Mouse (Mus musculus): ENCODE data around the gene Mmp15. TPM values are rescaled to one million over a fixed set of nuclear protein-coding genes. Genes with fewer than 3 reads are reported as not detected.

Gene Mmp15
- total RNA-seq, 1 experiment from 2014 or later, result 0.94 TPM

GRCm38 (mm10) chr8:95391101-95391500, 39.0 kb downstream of the Mmp15 start:
- ATAC-seq (replicated peaks in 1 of 2; ENCODE audit: insufficient read depth in 1 of 2, low FRiP score in 2 of 2, low TSS enrichment in 1 of 2, low read depth in 1 of 2, poor library complexity in 2 of 2, severe bottlenecking in 2 of 2), result no peak

GRCm38 (mm10) chr8:95392604-95393003, 40.5 kb downstream of the Mmp15 start:
- peak; percentile 5 to 24; a peak in 1 of 4 replicates for ATAC-seq (replicated peaks in 1 of 2; ENCODE audit: insufficient read depth in 1 of 2, low FRiP score in 2 of 2, low TSS enrichment in 1 of 2, low read depth in 1 of 2, poor library complexity in 2 of 2, severe bottlenecking in 2 of 2)

- ATAC-seq (replicated peaks in 1 of 2; ENCODE audit: insufficient read depth in 1 of 2, low FRiP score in 2 of 2, low TSS enrichment in 1 of 2, low read depth in 1 of 2, poor library complexity in 2 of 2, severe bottlenecking in 2 of 2), result no peak
These were observed 43.3 kb downstream of the Mmp15 start for GRCm38 (mm10) chr8:95395186-95395918.

GRCm38 (mm10) chr8:95396752-95397151, 44.7 kb downstream of the Mmp15 start:
- ATAC-seq (replicated peaks in 1 of 2; ENCODE audit: insufficient read depth in 1 of 2, low FRiP score in 2 of 2, low TSS enrichment in 1 of 2, low read depth in 1 of 2, poor library complexity in 2 of 2, severe bottlenecking in 2 of 2), result no peak

- ATAC-seq (replicated peaks in 1 of 2; ENCODE audit: insufficient read depth in 1 of 2, low FRiP score in 2 of 2, low TSS enrichment in 1 of 2, low read depth in 1 of 2, poor library complexity in 2 of 2, severe bottlenecking in 2 of 2), result no peak
These were observed 45.1 kb downstream of the Mmp15 start for GRCm38 (mm10) chr8:95397201-95397600.

GRCm38 (mm10) chr8:95399131-95399530, 47.1 kb downstream of the Mmp15 start:
- ATAC-seq (replicated peaks in 1 of 2; ENCODE audit: insufficient read depth in 1 of 2, low FRiP score in 2 of 2, low TSS enrichment in 1 of 2, low read depth in 1 of 2, poor library complexity in 2 of 2, severe bottlenecking in 2 of 2), result no peak

- no peak for ATAC-seq (replicated peaks in 1 of 2; ENCODE audit: insufficient read depth in 1 of 2, low FRiP score in 2 of 2, low TSS enrichment in 1 of 2, low read depth in 1 of 2, poor library complexity in 2 of 2, severe bottlenecking in 2 of 2)
These were observed 49.0 kb downstream of the Mmp15 start for GRCm38 (mm10) chr8:95401091-95401490.

- ATAC-seq (replicated peaks in 1 of 2; ENCODE audit: insufficient read depth in 1 of 2, low FRiP score in 2 of 2, low TSS enrichment in 1 of 2, low read depth in 1 of 2, poor library complexity in 2 of 2, severe bottlenecking in 2 of 2), result no peak
These were observed 57.5 kb downstream of the Mmp15 start for GRCm38 (mm10) chr8:95409518-95409917.

GRCm38 (mm10) chr8:95411309-95411972, 59.4 kb downstream of the Mmp15 start:
- peak; percentile 37 to 66; a peak in 2 of 4 replicates for ATAC-seq (replicated peaks in 1 of 2; ENCODE audit: insufficient read depth in 1 of 2, low FRiP score in 2 of 2, low TSS enrichment in 1 of 2, low read depth in 1 of 2, poor library complexity in 2 of 2, severe bottlenecking in 2 of 2)

- no peak for ATAC-seq (replicated peaks in 1 of 2; ENCODE audit: insufficient read depth in 1 of 2, low FRiP score in 2 of 2, low TSS enrichment in 1 of 2, low read depth in 1 of 2, poor library complexity in 2 of 2, severe bottlenecking in 2 of 2)
These were observed 70.2 kb downstream of the Mmp15 start for GRCm38 (mm10) chr8:95422193-95422810.

Other genes with a start within 250 kb of the Mmp15 start
- gene Kifc3, start 149.5 kb upstream of the Mmp15 start, total RNA-seq (2017), result 0.79 and 2.0 TPM in 2 replicates
- gene Cngb1, start 45.7 kb upstream of the Mmp15 start, total RNA-seq (2017), result 7.8 and 18.6 TPM in 2 replicates
- gene Tepp, start 41.7 kb upstream of the Mmp15 start, total RNA-seq (2017), result not detected in 2 replicates
- 4.4 TPM in 2 replicates for gene Zfp319, start 20.3 kb upstream of the Mmp15 start, total RNA-seq (2017)
- 21.8 and 22.5 TPM in 2 replicates for gene Usb1, start 20.0 kb upstream of the Mmp15 start, total RNA-seq (2017)
- gene Cfap20, start 82.6 kb downstream of the Mmp15 start, total RNA-seq (2017), result 83.4 and 115 TPM in 2 replicates
- gene Csnk2a2, start 137.8 kb downstream of the Mmp15 start, total RNA-seq (2017), result 20.6 and 23.3 TPM in 2 replicates
- gene Ccdc113, start 181.8 kb downstream of the Mmp15 start, total RNA-seq (2017), result not detected in 2 replicates
- gene Prss54, start 224.1 kb downstream of the Mmp15 start, total RNA-seq (2017), result not detected in 2 replicates